Mouse (Mus musculus) stomach, embryonic 16.5 days (tissue): ENCODE results near the gene Gng8. TPM values are rescaled to one million over a fixed set of nuclear protein-coding genes. Genes with fewer than 3 reads are reported as not detected.

Experiments
- ATAC-seq: fragments of 200-750 bp; cut with Nextera tagmentation; 2 replicates; pipeline ENCODE4 v1.8.0; 2017; ENCODE audit warnings: moderate number of reproducible peaks, moderate TSS enrichment; ENCODE audit not compliant: insufficient read depth, low FRiP score
- H3K27ac ChIP-seq: fragments of 300-500 bp; sonication (generic); 2 replicates; pipeline ENCODE4 v1.5.1; 2014; ENCODE audit warnings: low read length
- H3K27me3 ChIP-seq: fragments of 300-500 bp; sonication (generic); 2 replicates; pipeline ENCODE4 v1.6.1; 2014; ENCODE audit warnings: low read length, control low read depth, mixed read lengths; ENCODE audit not compliant: control insufficient read depth, insufficient read depth
- H3K36me3 ChIP-seq: fragments of 300-500 bp; sonication (generic); 2 replicates; pipeline ENCODE4 v1.6.1; 2014; ENCODE audit warnings: low read length; ENCODE audit not compliant: control insufficient read depth, insufficient read depth
- H3K4me1 ChIP-seq: fragments of 300-500 bp; sonication (generic); 2 replicates; pipeline ENCODE4 v1.6.1; 2014; ENCODE audit warnings: low read length, control low read depth, mixed read lengths; ENCODE audit not compliant: control insufficient read depth, insufficient read depth
- H3K4me2 ChIP-seq: fragments of 300-500 bp; sonication (generic); 2 replicates; pipeline ENCODE4 v1.6.1; 2014; ENCODE audit warnings: low read depth, low read length, mixed read lengths
- H3K4me3 ChIP-seq: fragments of 300-500 bp; sonication (generic); replicated peaks from 2 replicates; pipeline ENCODE4 v1.5.1; 2014; ENCODE audit warnings: mild to moderate bottlenecking, low read length
- H3K9ac ChIP-seq: fragments of 300-500 bp; sonication (generic); 2 replicates; pipeline ENCODE4 v1.6.1; 2014; ENCODE audit warnings: low read length
- H3K9me3 ChIP-seq: fragments of 300-500 bp; sonication (generic); replicated peaks from 2 replicates; pipeline ENCODE4 v1.6.1; 2016; ENCODE audit warnings: low read length, control low read depth; ENCODE audit not compliant: control insufficient read depth
- WGBS: fragments of 180-500 bp; shearing (Covaris S2); extraction: QIAGEN DNeasy Blood & Tissue Kit; methylation state at CpG from one replicate; pipeline ENCODE4 v1.1.7; 2014; 5-methylcytosine and 5-hydroxymethylcytosine counted together
- polyA plus RNA-seq: library from polyadenylated mRNA; unstranded; fragments of >200 nt; fragmentation: Nextera tagmentation; extraction: Ambion mirVana; gene quantifications from 2 replicates; pipeline ENCODE4 v1.2.1, GENCODE M21; 2015

Gene Gng8
- polyA plus RNA-seq, 1 experiment from 2014 or later: 9.7 TPM

GRCm38 (mm10) chr7:16848579-16848978, 43.0 kb upstream of the Gng8 start:
- Histone ChIP-seq H3K27me3 (no peaks in the 10 kb centered on the region), H3K4me2 (no peak overlapping the region), H3K9ac (no peak overlapping the region), H3K27ac (no peak overlapping the region), H3K36me3 (peaks cover 21% of the 10 kb centered on the region), H3K9me3 (no peaks in the 10 kb centered on the region), H3K4me1 (peaks cover 21% of the 10 kb centered on the region), H3K4me3 (no peak overlapping the region)
- no peak for ATAC-seq
- WGBS: 40% methylated on average over 17 of the region's 17 CpGs

- H3K9me3 ChIP-seq: no peaks in the 10 kb centered on the region
- no peaks in the 10 kb centered on the region for H3K27me3 ChIP-seq
- no peak overlapping the region for H3K4me2 ChIP-seq
- no peak overlapping the region for H3K4me3 ChIP-seq
- no peak overlapping the region for H3K9ac ChIP-seq
- no peak overlapping the region for H3K27ac ChIP-seq
- WGBS: 89% methylated on average over 4 of the region's 4 CpGs
- peaks cover 35% of the 10 kb centered on the region for H3K36me3 ChIP-seq
- no peak for ATAC-seq
- H3K4me1 ChIP-seq: peaks cover 6% of the 10 kb centered on the region; the same call in 1 of the 2 replicates
Measured at GRCm38 (mm10) chr7:16851636-16852035, 40.0 kb upstream of the Gng8 start.

- ATAC-seq: peak; percentile 88
- Histone ChIP-seq H3K9ac (no peak overlapping the region), H3K36me3 (peaks cover 38% of the 10 kb centered on the region), H3K27ac (peak overlapping the region; percentile 21; the same call in 1 of the 2 replicates), H3K4me2 (no peak overlapping the region), H3K4me3 (no peak overlapping the region), H3K4me1 (peaks cover 6% of the 10 kb centered on the region; the same call in 1 of the 2 replicates), H3K9me3 (no peaks in the 10 kb centered on the region), H3K27me3 (no peaks in the 10 kb centered on the region)
- 77% methylated on average over 14 of the region's 14 CpGs for WGBS
Measured at GRCm38 (mm10) chr7:16853302-16853831, 38.2 kb upstream of the Gng8 start.

GRCm38 (mm10) chr7:16858336-16858735, 33.2 kb upstream of the Gng8 start:
- no peak for ATAC-seq
- H3K4me2 ChIP-seq: no peak overlapping the region
- H3K36me3 ChIP-seq: peaks cover 20% of the 10 kb centered on the region
- no peaks in the 10 kb centered on the region for H3K9me3 ChIP-seq
- 26% methylated on average over 17 of the region's 17 CpGs for WGBS
- H3K27me3 ChIP-seq: no peaks in the 10 kb centered on the region
- H3K4me1 ChIP-seq: peaks cover 6% of the 10 kb centered on the region; the same call in 1 of the 2 replicates
- H3K4me3 ChIP-seq: no peak overlapping the region
- no peak overlapping the region for H3K27ac ChIP-seq
- H3K9ac ChIP-seq: no peak overlapping the region

GRCm38 (mm10) chr7:16859902-16860651, 31.5 kb upstream of the Gng8 start:
- no peak overlapping the region for H3K4me2 ChIP-seq
- H3K4me1 ChIP-seq: no peaks in the 10 kb centered on the region
- H3K9ac ChIP-seq: no peak overlapping the region
- WGBS: 33% methylated on average over 5 of the region's 5 CpGs
- no peaks in the 10 kb centered on the region for H3K27me3 ChIP-seq
- ATAC-seq: no peak
- H3K36me3 ChIP-seq: peaks cover 22% of the 10 kb centered on the region
- H3K9me3 ChIP-seq: no peaks in the 10 kb centered on the region
- no peak overlapping the region for H3K4me3 ChIP-seq
- H3K27ac ChIP-seq: no peak overlapping the region

- Histone ChIP-seq H3K27ac (no peak overlapping the region), H3K36me3 (peaks cover 12% of the 10 kb centered on the region), H3K9me3 (no peaks in the 10 kb centered on the region), H3K4me2 (no peak overlapping the region), H3K4me3 (no peak overlapping the region), H3K27me3 (no peaks in the 10 kb centered on the region), H3K4me1 (no peaks in the 10 kb centered on the region), H3K9ac (no peak overlapping the region)
- 73% methylated on average over 3 of the region's 3 CpGs for WGBS
- ATAC-seq: no peak
Measured at GRCm38 (mm10) chr7:16867488-16867887, 24.1 kb upstream of the Gng8 start.

GRCm38 (mm10) chr7:16869497-16869896, 22.1 kb upstream of the Gng8 start:
- no peak overlapping the region for H3K9ac ChIP-seq
- H3K4me2 ChIP-seq: peak overlapping the region; percentile 31; the same call in 1 of the 2 replicates
- peaks cover 5% of the 10 kb centered on the region for H3K36me3 ChIP-seq

GRCm38 (mm10) chr7:16871600-16871999, 20.0 kb upstream of the Gng8 start:
- no peak for ATAC-seq
- Histone ChIP-seq H3K4me3 (no peak overlapping the region), H3K27ac (no peak overlapping the region), H3K36me3 (no peaks in the 10 kb centered on the region), H3K4me2 (no peak overlapping the region), H3K4me1 (peaks cover 8% of the 10 kb centered on the region; the same call in 1 of the 2 replicates), H3K27me3 (no peaks in the 10 kb centered on the region), H3K9me3 (no peaks in the 10 kb centered on the region), H3K9ac (no peak overlapping the region)
- WGBS: 77% methylated on average over 10 of the region's 10 CpGs

More at GRCm38 (mm10) chr7:16869497-16869896, 22.1 kb upstream of the Gng8 start:
- WGBS: 34% methylated on average over 16 of the region's 16 CpGs
- Histone ChIP-seq H3K4me1 (peaks cover 6% of the 10 kb centered on the region; the same call in 1 of the 2 replicates), H3K4me3 (peak overlapping the region; percentile 6; the same call in 1 of the 2 replicates), H3K27me3 (no peaks in the 10 kb centered on the region), H3K9me3 (no peaks in the 10 kb centered on the region), H3K27ac (no peak overlapping the region)
- peak; percentile 91 for ATAC-seq

GRCm38 (mm10) chr7:16872478-16872877, 19.1 kb upstream of the Gng8 start:
- H3K9ac ChIP-seq: no peak overlapping the region
- H3K9me3 ChIP-seq: no peaks in the 10 kb centered on the region
- 90% methylated on average over 9 of the region's 9 CpGs for WGBS
- ATAC-seq: no peak
- no peaks in the 10 kb centered on the region for H3K27me3 ChIP-seq
- H3K4me2 ChIP-seq: no peak overlapping the region
- peaks cover 14% of the 10 kb centered on the region; the same call in 1 of the 2 replicates for H3K4me1 ChIP-seq
- no peak overlapping the region for H3K27ac ChIP-seq
- H3K4me3 ChIP-seq: no peak overlapping the region
- no peaks in the 10 kb centered on the region for H3K36me3 ChIP-seq
